Mouse (Mus musculus): ENCODE data around the gene Dbil5. TPM values are rescaled to one million over a fixed set of nuclear protein-coding genes. Genes with fewer than 3 reads are reported as not detected.

Dbil5 gene
- polyA plus RNA-seq, 1 experiment from 2014 or later: 0.48 TPM

GRCm38 (mm10) chr11:76243811-76244546, 26.6 kb downstream of the Dbil5 start:
- 4% methylated on average over 34 of the region's 34 CpGs for WGBS
- no peak for DNase-seq (ENCODE audit: low spot score)
- peak overlapping the region; percentile 89 for H3K27ac ChIP-seq

GRCm38 (mm10) chr11:76246439-76246838, 29.0 kb downstream of the Dbil5 start:
- H3K9me3 ChIP-seq: no peaks in the 10 kb centered on the region
- no peak for DNase-seq (ENCODE audit: low spot score)

More at GRCm38 (mm10) chr11:76243811-76244546, 26.6 kb downstream of the Dbil5 start:
- peak overlapping the region; percentile 94 for H3K4me3 ChIP-seq
- peaks cover 41% of the 10 kb centered on the region for H3K36me3 ChIP-seq
- no peaks in the 10 kb centered on the region for H3K9me3 ChIP-seq
- peaks cover 26% of the 10 kb centered on the region for H3K4me1 ChIP-seq (replicated peaks)
- H3K27me3 ChIP-seq (ENCODE audit: insufficient read depth, poor library complexity, severe bottlenecking): no peaks in the 10 kb centered on the region

GRCm38 (mm10) chr11:76247239-76247638, 29.8 kb downstream of the Dbil5 start:
- Histone ChIP-seq H3K4me3 (no peak overlapping the region), H3K27me3 (ENCODE audit: insufficient read depth, poor library complexity, severe bottlenecking) (no peaks in the 10 kb centered on the region), H3K9me3 (no peaks in the 10 kb centered on the region), H3K4me1 (replicated peaks) (peaks cover 25% of the 10 kb centered on the region), H3K27ac (no peak overlapping the region), H3K36me3 (peaks cover 44% of the 10 kb centered on the region)
- WGBS: 51% methylated on average over 2 of the region's 2 CpGs
- DNase-seq (ENCODE audit: low spot score): no peak

More at GRCm38 (mm10) chr11:76246439-76246838, 29.0 kb downstream of the Dbil5 start:
- peaks cover 26% of the 10 kb centered on the region for H3K4me1 ChIP-seq (replicated peaks)
- no peaks in the 10 kb centered on the region for H3K27me3 ChIP-seq (ENCODE audit: insufficient read depth, poor library complexity, severe bottlenecking)
- no peak overlapping the region for H3K4me3 ChIP-seq
- H3K36me3 ChIP-seq: peaks cover 44% of the 10 kb centered on the region
- H3K27ac ChIP-seq: no peak overlapping the region

DNA sequence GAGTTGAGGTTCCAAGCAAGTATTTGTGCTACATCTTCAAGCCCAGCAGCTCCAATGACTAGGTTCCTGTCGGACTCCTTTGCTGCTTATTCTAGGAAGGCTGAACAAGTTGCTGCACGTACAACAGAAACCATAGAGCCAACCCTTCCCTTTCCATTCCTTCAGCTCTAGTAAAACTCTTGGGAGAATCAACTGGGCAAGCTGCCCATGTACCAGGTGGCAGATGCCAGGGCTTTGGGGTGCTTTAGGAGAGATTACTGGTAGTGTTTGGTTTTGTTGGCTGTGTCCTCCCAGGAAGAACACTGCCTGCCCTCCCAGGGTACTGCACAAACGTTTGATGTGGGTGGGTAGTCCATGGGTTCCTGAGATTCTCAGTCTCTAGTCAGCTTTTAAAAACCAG, 34.6 kb downstream of the Dbil5 start:
- Histone ChIP-seq H3K9me3 (no peaks in the 10 kb centered on the region), H3K4me1 (replicated peaks) (peaks cover 26% of the 10 kb centered on the region), H3K27me3 (ENCODE audit: insufficient read depth, poor library complexity, severe bottlenecking) (no peaks in the 10 kb centered on the region), H3K4me3 (no peak overlapping the region), H3K27ac (no peak overlapping the region), H3K36me3 (peaks cover 43% of the 10 kb centered on the region)
- no peak for DNase-seq (ENCODE audit: low spot score)
- WGBS: 63% methylated on average over 3 of the region's 3 CpGs

DNA sequence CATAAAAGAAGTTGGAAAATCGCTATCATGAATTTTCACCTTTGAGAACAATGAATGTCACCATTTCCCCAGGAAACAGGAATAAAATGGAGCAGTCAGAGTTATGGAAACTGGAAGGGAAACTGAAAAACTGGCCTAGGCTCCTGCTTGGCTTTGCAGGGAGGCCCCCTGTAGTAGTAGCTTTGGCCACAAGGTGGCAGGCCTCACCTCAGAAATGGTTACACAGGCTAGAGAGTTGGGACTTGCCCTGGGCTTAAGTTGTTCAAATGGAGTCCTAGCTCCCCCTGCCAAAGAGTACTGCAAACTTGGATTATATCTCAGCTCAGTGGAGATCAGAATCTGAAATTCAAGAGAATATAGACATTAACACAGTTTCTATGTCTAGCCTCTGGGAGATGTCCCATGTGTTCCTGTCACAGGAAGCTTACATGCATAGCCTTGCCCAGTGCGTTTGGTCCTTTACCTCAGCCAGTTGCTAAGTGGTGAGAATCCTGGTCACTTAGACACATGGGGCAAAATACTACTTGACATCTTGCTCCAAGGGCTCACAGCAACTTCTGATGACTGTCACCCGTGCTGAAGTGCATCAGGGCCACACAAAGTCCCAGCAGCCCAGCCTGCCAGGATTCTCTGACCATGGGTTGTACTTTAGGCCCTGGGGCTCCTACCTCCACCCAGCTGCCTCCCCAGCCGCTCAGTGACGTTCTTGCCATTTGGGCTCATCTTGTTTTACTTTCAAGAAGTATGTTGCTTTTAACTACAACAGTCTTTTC, 35.9 kb downstream of the Dbil5 start:
- H3K27ac ChIP-seq: no peak overlapping the region
- no peaks in the 10 kb centered on the region for H3K27me3 ChIP-seq (ENCODE audit: insufficient read depth, poor library complexity, severe bottlenecking)
- H3K4me3 ChIP-seq: no peak overlapping the region
- DNase-seq (ENCODE audit: low spot score): peak; percentile 88
- no peaks in the 10 kb centered on the region for H3K9me3 ChIP-seq
- peaks cover 34% of the 10 kb centered on the region for H3K4me1 ChIP-seq (replicated peaks)
- 51% methylated on average over 5 of the region's 5 CpGs for WGBS
- H3K36me3 ChIP-seq: peaks cover 47% of the 10 kb centered on the region

GRCm38 (mm10) chr11:76253918-76254264, 36.5 kb downstream of the Dbil5 start:
- DNase-seq (ENCODE audit: low spot score): no peak
- H3K27ac ChIP-seq: 0 out of 2 replicates have a peak overlapping the region, but pooled peaks have one; percentile 17
- WGBS: 82% methylated on average over 4 of the region's 4 CpGs
- no peaks in the 10 kb centered on the region for H3K27me3 ChIP-seq (ENCODE audit: insufficient read depth, poor library complexity, severe bottlenecking)
- no peak overlapping the region for H3K4me3 ChIP-seq
- H3K4me1 ChIP-seq (replicated peaks): peaks cover 39% of the 10 kb centered on the region
- no peaks in the 10 kb centered on the region for H3K9me3 ChIP-seq
- H3K36me3 ChIP-seq: peaks cover 45% of the 10 kb centered on the region

GRCm38 (mm10) chr11:76255431-76256001, 38.1 kb downstream of the Dbil5 start:
- Histone ChIP-seq H3K4me1 (replicated peaks) (peaks cover 55% of the 10 kb centered on the region), H3K27ac (no peak overlapping the region), H3K27me3 (ENCODE audit: insufficient read depth, poor library complexity, severe bottlenecking) (no peaks in the 10 kb centered on the region), H3K36me3 (peaks cover 35% of the 10 kb centered on the region), H3K9me3 (no peaks in the 10 kb centered on the region), H3K4me3 (no peak overlapping the region)
- WGBS: 78% methylated on average over 4 of the region's 4 CpGs
- DNase-seq (ENCODE audit: low spot score): no peak

DNA sequence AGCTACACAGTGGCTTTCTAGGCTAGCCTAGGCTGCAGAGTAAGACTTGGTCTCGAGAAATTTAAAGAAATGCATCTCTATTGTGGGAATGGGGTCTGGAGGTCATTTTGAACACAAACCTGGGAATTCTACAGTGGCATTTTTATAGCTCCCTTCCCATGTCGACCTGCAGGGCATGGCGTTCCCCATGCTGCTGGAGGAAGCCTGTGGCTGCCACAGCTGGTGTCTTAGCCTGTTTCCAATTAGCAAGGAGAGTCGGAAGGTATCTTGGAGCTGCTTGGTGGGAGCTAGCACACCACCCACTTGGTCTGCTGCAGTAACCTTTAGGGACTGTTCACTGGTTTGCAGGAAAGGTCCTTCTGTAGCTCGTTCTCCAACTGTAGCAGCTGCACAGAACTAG, 38.7 kb downstream of the Dbil5 start:
- Histone ChIP-seq H3K4me3 (no peak overlapping the region), H3K27ac (peak overlapping the region; percentile 62), H3K27me3 (ENCODE audit: insufficient read depth, poor library complexity, severe bottlenecking) (no peaks in the 10 kb centered on the region), H3K4me1 (replicated peaks) (peaks cover 61% of the 10 kb centered on the region), H3K36me3 (peaks cover 35% of the 10 kb centered on the region), H3K9me3 (no peaks in the 10 kb centered on the region)
- 46% methylated on average over 5 of the region's 5 CpGs for WGBS
- no peak for DNase-seq (ENCODE audit: low spot score)

GRCm38 (mm10) chr11:76257386-76257785, 40.0 kb downstream of the Dbil5 start:
- H3K36me3 ChIP-seq: peaks cover 34% of the 10 kb centered on the region
- no peak for DNase-seq (ENCODE audit: low spot score)
- H3K27me3 ChIP-seq (ENCODE audit: insufficient read depth, poor library complexity, severe bottlenecking): no peaks in the 10 kb centered on the region; the same call in 1 of the 2 replicates
- H3K4me1 ChIP-seq (replicated peaks): peaks cover 74% of the 10 kb centered on the region
- WGBS: 78% methylated on average over 4 of the region's 4 CpGs
- H3K27ac ChIP-seq: 0 out of 2 replicates have a peak overlapping the region, but pooled peaks have one; percentile 62
- H3K9me3 ChIP-seq: no peaks in the 10 kb centered on the region
- H3K4me3 ChIP-seq: no peak overlapping the region

GRCm38 (mm10) chr11:76258511-76258910, 41.1 kb downstream of the Dbil5 start:
- DNase-seq (ENCODE audit: low spot score): no peak
- Histone ChIP-seq H3K4me1 (replicated peaks) (peaks cover 83% of the 10 kb centered on the region), H3K4me3 (no peak overlapping the region), H3K36me3 (peaks cover 34% of the 10 kb centered on the region), H3K27me3 (ENCODE audit: insufficient read depth, poor library complexity, severe bottlenecking) (no peaks in the 10 kb centered on the region; the same call in 1 of the 2 replicates), H3K27ac (peak overlapping the region; percentile 67), H3K9me3 (no peaks in the 10 kb centered on the region)
- 81% methylated on average over 6 of the region's 6 CpGs for WGBS

- peak overlapping the region; percentile 88 for H3K27ac ChIP-seq
Measured at GRCm38 (mm10) chr11:76260208-76261050, 43.0 kb downstream of the Dbil5 start.

GRCm38 (mm10) chr11:76261224-76261623, 43.8 kb downstream of the Dbil5 start:
- no peak overlapping the region; the same call in 1 of the 2 replicates for H3K4me3 ChIP-seq
- WGBS: 65% methylated on average over 12 of the region's 12 CpGs
- no peaks in the 10 kb centered on the region; the same call in 1 of the 2 replicates for H3K27me3 ChIP-seq (ENCODE audit: insufficient read depth, poor library complexity, severe bottlenecking)
- peaks cover 95% of the 10 kb centered on the region for H3K4me1 ChIP-seq (replicated peaks)
- no peak for DNase-seq (ENCODE audit: low spot score)
- peak overlapping the region; percentile 88 for H3K27ac ChIP-seq
- H3K9me3 ChIP-seq: no peaks in the 10 kb centered on the region
- peaks cover 32% of the 10 kb centered on the region for H3K36me3 ChIP-seq

More at GRCm38 (mm10) chr11:76260208-76261050, 43.0 kb downstream of the Dbil5 start:
- DNase-seq (ENCODE audit: low spot score): no peak
- no peaks in the 10 kb centered on the region for H3K9me3 ChIP-seq
- H3K4me1 ChIP-seq (replicated peaks): peaks cover 95% of the 10 kb centered on the region
- no peak overlapping the region; the same call in 1 of the 2 replicates for H3K4me3 ChIP-seq
- WGBS: 41% methylated on average over 10 of the region's 10 CpGs
- no peaks in the 10 kb centered on the region; the same call in 1 of the 2 replicates for H3K27me3 ChIP-seq (ENCODE audit: insufficient read depth, poor library complexity, severe bottlenecking)
- H3K36me3 ChIP-seq: peaks cover 32% of the 10 kb centered on the region
